Mouse (Mus musculus): ENCODE results near the gene Rnf8.
A peak's percentile ranks its signal among the peaks of the same experiment; 100 is the strongest.
"Not testable (repeated sequence)": the region's sequence is repeated elsewhere in the genome, so short reads cannot be mapped to it uniquely, and the experiment has no call there.

Gene Rnf8

DNA sequence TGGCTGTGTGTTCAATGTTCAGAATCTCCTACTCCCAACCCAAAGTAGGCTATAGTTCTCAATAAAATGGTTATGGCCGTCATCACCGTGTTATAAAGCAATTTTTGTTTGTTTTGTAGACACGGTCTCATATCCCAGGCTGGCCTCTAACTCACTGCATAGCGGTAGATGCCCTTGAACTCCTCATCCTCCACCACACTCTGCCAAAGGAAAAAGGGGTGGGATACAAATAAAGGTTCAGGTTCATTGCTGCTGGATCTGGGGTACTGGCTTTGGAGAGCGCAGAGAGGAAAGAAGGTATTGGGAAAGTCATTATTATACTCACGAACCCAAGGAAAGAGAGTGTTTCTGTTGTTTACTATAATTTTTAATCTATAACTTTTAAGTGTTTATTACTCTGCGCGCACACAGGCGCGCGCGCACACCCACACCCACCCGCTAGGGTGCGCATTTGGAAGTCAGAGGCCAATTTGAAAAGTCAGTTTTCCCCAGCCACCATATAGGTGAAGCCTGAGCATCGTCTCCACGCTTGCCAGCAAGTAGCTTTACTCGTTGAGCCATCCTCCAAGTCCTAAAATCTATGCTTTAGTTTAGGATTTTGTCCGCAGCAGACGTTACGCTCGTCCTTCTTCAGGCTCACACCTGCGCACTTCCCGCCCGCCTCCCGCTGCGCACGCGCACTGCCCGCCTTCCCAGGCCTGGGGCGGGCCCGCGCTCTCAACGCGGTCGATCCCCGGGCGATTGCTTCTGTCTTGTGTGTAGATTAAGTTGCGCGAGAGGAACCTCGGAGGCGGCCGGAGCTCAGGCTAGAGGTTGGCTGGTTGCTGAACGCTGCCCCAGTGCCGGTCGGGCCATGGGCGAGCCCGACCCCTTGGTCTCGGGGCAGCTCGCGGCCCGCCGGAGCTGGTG is at the start of gene Rnf8, which contains the start of gene Gm28043:
Rnf8 (plus strand) TSS at position 676 of the 909 bp plus-strand sequence.
Gm28043 (plus strand) TSS at position 762 of the 909 bp plus-strand sequence.
- DNase-seq (ENCODE audit: extremely low spot score, low read depth, low spot score) = peak; percentile 92

DNA sequence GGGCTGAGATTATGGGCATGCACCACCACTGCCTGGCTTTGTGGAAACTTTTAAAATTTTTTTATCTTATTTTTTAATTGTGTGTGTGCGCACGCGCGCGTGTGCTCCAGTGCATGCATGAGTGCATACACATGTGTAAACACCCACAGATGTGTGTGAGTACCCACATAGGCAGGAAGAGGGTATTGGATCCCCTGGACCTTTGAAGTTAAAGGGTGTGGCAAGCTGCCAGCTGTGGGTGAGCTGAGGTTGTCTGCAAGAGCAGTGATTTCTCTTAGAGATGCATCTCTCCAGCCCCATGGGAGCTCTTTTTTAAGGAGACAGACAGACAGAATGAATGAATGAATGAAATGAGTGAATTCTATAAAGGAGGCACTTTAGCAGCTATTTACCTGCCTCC is 49.1 kb upstream of the Rnf8 start:
- DNase-seq (ENCODE audit: extremely low spot score, low read depth, low spot score) = no peak

DNA sequence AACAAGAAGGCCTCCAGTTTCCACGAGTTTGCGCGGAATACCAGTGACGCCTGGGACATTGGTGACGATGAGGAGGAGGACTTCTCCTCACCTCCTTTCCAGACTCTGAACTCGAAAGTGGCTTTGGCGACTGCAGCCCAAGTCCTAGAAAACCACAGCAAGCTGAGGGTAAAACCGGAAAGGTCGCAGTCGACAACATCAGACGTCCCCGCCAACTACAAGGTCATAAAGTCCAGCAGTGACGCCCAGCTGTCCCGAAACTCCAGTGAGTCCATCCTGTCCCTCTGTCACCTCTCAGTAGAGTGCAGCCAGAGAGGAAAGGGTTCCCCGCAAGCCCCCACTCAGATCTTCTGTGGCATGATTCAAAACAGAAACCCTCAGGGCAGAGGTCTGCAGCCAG is 46.2 kb upstream of the Rnf8 start:
- no peak for DNase-seq (ENCODE audit: extremely low spot score, low read depth, low spot score)

DNA sequence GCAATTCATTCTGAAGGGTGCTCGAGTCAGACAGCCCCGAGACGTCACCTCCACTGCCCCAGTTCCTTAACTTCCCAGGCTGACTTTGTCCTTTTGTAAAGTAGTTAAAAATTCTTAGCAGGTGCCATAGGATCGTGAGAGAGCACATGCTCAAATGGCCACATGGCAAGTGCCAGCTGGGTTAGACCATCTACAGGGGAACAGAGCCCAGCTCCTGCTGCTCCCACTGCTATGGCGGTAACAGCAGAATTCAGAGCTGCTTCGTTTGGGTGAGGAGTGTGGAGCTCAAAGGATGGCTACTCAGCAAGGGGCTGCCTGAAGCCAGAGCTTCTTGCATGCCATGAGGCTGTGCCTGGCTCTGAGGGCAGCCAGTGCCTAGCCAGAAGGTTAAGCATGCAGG is 44.8 kb upstream of the Rnf8 start:
- DNase-seq (ENCODE audit: extremely low spot score, low read depth, low spot score) = no peak

DNA sequence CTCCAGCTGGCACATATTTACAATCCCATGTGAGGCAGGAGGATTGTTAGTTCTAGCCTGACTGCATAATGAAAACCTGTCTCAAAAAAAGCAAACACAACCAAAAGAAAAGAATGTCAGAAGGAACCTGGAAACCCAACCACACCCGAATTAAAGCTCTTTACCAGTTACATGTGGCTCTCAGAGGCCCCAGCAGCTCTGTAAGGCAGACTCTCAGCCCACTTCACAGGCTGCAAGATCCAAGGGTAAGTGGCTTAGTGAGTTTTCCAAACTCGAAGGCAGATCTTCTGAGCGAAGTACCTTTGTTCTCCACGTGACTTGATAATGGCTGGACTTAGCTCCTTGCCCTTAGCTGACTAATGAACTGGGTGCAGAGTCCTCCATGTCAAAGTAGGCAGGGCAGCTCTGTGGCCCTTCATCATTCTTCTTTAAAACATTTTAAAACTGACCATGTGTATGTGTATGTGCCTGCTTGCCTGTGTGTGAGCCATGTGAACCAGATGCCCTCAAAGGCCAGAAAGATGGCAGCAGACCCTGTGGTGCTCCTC is 34.9 kb upstream of the Rnf8 start:
- DNase-seq (ENCODE audit: extremely low spot score, low read depth, low spot score) = no peak

DNA sequence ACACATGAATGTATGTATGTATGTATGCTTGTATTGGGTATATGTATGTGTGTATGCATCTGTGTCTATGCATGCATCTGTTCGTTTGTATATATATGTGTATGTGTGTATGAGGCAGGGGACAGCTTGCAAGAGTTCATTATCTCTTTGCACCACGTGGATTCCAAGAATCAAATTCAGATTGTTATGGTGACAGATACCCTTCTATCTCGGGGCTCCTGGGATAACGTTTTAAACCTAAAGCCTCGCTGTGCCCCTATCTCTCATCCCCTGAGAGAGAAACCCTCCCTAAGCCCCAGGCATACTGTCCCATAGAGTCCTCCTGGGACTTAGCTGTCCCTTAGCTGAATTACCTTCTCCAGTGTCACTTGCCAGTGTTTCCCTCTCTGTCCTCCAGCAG is 31.0 kb upstream of the Rnf8 start:
- DNase-seq (ENCODE audit: extremely low spot score, low read depth, low spot score) = no peak

DNA sequence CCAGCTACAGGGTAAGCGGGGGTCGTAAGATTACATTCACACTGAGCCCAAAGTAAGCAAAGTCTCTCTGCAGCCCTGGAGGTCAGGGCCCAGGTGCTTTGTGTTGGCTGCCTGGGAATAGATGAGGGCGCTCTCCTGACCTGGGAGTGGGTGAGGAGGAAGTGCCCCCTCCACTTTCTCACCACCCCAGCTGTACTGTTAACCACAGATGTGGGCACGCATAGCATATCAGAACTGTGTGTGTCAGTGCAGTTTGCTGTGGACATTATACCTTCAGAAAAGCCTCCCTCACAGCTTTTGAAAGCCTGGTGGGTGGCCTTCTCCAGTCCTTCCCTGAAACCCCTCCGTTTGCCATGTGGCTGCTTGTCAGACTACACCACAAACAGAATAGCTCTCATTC is 30.3 kb upstream of the Rnf8 start:
- no peak for DNase-seq (ENCODE audit: extremely low spot score, low read depth, low spot score)

DNA sequence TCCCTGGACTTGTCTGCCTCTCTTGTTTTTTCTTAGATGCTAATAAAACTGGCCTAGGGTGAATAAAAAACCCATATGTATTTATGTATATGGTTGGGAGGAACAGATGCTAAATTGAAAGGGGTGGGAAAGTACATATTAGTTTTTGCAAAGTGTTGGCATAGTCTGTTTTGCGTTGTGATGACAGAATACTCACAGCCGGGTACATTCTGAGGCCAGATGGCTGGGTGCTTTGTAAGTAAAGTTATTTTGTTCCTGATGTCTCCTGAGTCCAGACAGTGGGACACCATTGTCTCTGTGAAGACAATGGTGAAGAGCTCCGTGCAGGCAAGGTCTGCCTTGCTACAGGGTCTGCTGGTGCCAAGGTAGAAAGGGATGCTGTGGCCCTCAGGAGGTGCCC is 29.9 kb upstream of the Rnf8 start:
- no peak for DNase-seq (ENCODE audit: extremely low spot score, low read depth, low spot score)

DNA sequence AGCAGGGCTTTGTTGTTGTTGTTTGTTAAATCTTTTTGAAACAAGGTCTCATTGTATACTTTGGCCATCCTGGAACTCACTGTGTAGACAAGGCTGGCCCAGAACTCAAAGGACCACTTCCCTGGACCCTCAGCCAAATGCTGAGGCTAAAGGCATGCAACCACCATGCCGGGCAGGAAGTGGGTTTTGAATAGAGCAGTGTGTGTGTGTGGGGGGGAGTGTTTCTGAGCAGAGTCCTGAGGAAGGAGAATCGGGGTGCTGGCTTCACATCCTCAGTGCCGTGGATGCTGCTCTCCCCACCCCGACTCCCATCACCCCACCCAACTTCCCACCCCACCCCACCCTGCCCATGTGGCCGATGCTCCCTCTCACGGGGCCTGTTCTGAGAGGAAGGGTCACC is 29.1 kb upstream of the Rnf8 start:
- no peak for DNase-seq (ENCODE audit: extremely low spot score, low read depth, low spot score)

DNA sequence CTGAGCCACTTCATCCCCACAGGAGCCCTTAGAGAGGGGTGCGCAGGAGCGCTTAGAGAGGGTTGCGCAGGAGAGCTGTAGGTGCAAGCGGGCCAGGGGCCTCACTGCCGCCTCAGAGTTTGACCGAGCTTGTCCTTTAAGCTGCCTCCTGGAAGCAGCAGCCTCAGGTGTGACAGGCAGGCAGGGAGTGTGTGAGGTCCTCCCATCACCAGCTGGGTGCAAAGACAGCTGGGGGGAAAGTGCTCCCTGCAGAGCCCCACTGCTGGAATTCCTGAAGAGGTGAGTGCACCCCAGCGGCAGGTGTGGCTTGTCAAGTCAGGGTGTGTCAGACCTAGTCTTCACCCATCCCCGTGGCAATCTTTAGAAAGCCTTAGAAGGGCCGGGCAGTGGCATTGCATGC is 27.7 kb upstream of the Rnf8 start:
- no peak for DNase-seq (ENCODE audit: extremely low spot score, low read depth, low spot score)

DNA sequence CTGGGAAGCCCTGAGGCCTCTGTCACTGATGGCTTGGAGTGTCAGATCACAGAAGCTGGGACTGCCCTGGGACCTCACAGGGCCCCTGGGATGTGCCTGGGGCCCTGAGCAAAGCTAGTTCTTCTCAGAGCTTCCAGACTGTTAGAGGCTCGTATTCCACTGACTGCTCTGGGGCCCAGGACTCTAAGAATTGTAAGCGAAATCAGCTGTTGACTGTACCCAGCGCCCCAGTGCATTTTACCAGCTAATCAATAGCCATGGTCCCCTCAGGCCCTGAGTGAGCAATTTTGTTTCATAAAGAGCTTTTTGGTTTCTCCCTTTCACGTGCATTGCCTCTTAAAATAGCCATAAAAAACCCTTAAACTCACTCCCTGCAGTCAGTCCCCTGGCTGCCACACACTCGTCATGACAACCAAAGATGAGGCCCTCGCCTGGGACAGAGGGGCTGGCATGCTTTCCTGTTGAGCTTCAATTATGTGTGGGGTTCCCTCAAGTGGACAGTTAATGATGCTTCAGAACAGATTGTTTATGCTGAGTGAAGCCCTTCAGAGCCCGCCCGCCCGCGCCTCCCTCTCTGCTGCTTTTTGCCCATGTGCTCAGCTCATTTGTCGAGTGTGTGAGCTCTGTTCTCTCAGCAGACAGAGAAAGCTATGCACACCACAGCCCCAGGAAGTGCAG is 25.2 kb upstream of the Rnf8 start:
- no peak for DNase-seq (ENCODE audit: extremely low spot score, low read depth, low spot score)

DNA sequence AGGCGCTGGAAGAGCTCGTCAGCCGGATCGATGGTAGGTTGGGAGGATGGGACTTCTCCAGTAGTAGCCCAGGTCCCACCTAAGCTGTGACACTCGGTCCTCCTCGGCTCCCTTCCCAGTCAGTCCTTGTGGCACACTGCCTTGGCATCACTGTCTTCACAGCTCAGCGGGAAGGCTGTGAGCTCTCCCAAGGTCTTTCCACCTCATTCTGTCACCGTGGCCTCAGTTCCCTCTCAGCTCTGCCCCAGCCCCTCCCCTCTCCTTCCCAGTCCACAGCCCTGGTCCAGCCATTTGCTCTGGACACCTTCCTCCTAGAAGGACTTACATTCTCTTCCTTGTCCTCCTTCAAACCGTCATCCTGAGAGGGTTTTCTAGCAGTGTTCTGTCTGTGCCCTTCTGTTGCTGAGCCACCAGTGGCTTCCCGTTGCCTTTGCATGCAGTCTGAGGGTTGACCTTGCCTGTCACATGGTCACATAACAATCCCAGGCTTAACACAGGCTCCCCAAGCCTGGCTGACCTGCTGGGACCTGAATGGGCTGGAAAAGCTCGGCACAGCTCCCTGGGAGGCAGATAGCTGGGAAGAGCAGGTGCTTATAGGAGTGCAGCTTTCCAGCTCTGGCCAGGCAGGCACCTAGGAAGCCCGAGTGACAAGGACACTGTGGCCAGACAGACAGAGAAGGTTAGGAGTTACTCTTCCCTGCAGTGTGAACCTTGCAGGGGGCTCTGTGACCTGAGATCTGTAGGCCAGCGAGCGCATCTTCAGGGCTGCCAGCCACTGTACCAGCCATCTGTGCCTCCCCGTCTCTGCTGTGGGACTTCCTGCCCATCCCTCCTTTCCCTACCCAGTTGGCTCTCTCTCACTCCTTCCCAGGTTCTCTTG is 18.5 kb upstream of the Rnf8 start:
- DNase-seq (ENCODE audit: extremely low spot score, low read depth, low spot score) = no peak

DNA sequence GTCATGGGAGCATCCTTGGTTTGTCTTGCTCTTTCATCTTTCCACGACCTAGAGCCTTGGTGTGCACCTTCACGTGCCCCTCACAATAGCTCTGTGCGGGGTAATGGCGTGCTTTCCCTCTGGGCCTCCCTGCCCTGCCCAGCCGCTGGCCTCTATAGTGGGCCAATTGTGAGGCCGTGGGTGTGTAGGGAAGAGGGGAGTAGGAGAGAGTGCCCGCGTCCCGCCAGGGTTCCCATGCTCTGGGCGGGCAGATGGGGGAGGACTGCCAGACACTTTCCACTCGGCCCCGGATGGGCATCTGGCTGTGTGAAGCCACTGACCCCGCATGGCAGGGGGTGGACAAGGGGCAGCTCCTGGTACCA is 17.8 kb upstream of the Rnf8 start:
- DNase-seq (ENCODE audit: extremely low spot score, low read depth, low spot score) = no peak

DNA sequence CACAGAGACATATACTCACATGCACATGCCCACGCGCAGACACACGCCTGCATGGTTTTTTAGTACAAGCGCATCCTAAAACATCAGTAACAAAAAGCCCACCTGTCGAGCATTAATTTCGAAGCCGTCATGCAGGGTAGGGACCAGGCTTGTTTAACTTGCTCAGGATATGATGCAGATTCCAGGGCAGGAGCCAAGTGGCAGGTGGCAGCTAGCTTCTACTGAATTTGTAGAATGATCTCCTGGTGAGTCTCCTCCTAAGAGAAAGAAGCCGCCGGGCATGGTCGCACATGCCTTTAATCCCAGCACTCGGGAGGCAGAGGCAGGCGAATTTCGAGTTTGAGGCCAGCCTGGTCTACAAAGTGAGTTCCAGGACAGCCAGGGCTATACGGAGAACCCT is 15.5 kb upstream of the Rnf8 start:
- DNase-seq (ENCODE audit: extremely low spot score, low read depth, low spot score) = no peak

DNA sequence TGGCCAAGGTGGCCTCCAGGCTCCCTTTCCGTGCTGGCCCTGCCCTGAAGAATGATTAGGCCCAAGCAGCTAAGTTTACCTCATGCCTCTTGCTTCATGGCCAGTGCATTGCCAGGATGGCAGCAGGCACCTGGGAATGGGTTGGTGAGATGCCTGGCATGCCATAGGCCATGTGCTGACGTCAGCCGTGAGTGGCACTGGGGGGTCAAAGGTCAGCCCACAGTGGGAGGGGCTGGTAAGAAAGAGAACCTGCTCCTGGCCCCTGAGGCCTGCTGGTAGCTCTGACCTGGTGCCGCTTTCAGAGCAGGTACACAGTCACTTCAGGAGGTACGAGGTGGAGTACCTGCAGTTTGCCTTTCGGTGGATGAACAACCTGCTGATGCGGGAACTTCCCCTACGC is 15.1 kb upstream of the Rnf8 start:
- no peak for DNase-seq (ENCODE audit: extremely low spot score, low read depth, low spot score)

DNA sequence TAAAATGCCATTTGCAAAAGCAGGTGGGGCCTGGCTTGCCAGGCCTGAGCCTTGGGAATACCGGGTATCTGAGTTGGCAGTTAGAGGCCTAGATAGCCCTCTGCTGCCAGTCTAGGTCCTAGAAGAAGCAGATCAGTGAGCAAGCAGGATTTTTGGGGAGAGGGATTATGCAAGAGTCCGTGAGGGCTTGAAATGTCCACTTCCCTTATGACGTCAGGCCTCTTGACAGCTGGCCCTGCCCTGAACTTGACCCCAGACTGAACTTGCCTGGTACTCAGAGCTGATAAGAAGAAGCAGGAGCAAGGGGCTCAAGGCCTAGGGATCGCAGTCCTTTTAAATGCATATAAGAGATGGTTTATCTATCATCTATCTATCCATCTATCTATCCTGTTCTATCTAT is 13.2 kb upstream of the Rnf8 start:
- no peak for DNase-seq (ENCODE audit: extremely low spot score, low read depth, low spot score)

DNA sequence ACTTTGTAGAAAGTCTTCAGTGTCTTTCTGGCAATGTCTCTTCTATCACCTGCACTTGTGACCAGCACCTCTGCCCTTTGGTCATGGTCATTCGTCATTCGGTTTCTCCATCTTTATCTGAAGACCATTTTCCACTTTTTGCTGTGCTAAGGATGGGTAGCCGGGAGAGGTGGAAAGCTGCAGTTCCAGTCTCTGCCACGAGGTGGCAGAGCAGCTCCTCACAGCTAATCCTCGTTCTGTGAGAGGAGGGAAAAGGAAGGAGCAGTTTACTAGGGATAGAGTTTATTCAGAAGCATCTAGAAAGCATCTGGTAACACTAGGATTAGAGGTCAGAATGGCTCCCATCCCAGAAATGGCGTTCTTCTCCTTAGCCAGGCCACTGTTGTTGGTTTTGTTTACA is 11.3 kb upstream of the Rnf8 start:
- DNase-seq (ENCODE audit: extremely low spot score, low read depth, low spot score) = peak; percentile 77

DNA sequence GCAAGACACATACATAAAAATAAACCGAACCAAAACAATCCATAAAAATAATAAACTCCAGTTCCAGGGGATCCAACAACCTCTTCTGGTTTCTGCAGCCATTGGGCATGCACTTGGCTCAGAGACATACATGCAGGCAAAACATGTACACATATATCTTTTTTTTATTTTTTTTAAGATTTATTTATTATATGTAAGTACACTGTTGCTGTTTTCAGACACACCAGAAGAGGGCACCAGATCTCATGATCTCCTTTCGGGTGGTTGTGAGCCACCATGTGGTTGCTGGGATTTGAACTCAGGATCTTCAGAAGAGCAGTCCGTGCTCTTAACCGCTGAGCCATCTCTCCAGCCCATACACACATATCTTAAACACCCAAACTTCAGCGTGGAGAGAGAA is 1.1 kb upstream of the Rnf8 start:
- not testable (repeated sequence) for DNase-seq (ENCODE audit: extremely low spot score, low read depth, low spot score)

DNA sequence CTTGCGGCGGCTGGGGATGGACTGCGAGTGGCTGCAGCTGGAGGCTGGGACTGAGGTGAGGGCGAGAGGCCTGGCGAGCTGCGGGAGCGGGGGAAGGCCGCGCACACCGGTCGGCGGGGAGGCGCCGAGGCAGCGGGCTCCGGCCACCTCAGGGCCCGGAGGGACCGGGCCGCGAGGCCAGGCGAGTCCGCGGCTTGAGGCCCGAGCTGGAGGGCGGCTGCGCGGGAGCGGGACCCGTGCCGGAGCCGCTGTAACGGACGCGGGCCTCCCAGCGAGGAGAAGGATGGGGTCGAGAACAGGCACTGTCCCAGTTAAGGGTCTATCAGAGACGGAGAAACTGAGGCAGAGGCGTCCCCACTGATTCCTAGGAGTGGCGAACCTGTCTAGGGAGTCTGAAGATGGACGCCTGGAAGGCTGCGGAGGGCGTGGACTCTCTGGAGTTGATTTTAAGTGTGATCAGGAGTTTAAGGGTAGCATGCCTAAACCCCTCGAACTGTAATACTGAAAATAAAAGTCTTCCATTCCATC is 498 bp downstream of the Rnf8 start:
- no peak for DNase-seq (ENCODE audit: extremely low spot score, low read depth, low spot score)

DNA sequence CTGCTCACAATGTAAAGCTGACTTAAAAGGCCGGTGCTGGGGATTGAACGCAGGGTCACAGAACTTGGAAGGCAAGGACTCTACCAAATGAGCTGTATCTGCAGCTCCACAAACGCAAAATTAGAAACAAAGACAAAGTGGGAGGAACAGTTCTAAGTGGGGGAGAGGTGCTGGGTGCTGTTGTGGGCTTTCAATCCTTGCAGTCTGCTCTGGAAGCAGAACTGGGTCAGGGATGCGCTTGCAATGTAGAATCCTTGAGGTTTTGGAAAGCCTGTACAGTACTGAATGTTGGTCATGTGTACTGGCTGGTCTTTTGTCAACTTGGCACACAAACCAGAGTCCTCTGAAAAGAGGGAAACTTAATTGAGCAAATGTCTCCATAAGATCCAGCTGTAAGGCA is 1.0 kb downstream of the Rnf8 start:
- no peak for DNase-seq (ENCODE audit: extremely low spot score, low read depth, low spot score)

DNA sequence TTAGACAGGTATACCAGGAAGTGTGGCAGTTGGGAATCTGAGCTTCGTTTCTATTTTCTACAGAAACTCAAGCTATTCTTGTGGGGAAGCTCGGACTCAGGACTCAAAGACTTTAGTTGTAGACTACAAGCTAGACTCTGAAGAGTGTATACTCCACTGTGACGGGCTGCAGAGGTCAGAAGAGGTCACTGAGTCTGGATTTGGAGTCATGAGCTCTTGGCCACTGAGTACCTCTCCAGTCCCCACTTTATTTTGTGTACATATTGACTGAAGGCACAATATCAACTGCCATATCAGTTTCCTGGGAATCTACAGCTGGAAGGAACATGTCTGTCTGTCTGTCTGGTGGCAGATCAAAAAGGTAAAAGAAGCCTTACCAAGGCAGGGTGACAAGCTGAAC is 4.6 kb downstream of the Rnf8 start:
- no peak for DNase-seq (ENCODE audit: extremely low spot score, low read depth, low spot score)

Measured in hindlimb bud, embryonic 11.5 days (tissue).